Mouse (Mus musculus): ENCODE results near the gene Rassf8. TPM values are rescaled to one million over a fixed set of nuclear protein-coding genes. Genes with fewer than 3 reads are reported as not detected.

Rassf8 gene
- polyA plus RNA-seq, 1 experiment from 2014 or later = 9.1 TPM

DNA sequence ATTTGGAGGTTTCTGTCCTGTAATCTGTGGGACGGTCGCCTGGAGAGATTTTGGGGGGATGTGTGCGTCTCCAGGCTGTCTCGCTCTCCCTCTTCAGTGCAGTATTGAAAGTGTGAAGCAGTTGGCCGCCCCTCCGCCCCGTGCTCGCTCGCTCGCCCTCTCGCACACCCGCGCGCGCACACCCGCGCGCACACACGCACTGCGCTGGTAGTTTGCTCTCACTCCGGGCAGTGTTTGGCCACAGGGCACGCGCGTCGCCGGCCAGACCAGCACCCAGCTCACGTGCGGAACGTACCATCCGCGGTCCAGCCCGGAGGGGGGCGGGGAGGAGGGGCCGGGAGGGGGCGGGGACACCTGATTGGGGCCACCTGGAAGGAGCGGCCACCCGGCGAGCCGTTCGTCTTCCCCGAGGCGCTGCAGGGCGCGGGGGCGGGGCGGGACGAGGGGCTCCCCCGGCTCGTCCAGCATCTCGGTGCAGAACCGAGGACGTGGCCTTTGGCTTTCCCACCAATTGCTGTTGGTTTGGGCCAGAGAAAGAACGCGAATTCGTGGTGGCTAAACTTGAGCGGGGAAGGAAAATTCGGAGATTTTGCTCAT lies 118.8 kb downstream of the Rassf8 start, which contains the start of gene Bhlhe41:
TSS of gene Bhlhe41 (minus strand) at position 270 of the 597 bp plus-strand sequence.
- Histone ChIP-seq H3K27ac (no peak within 1 kb of the TSS), H3K9me3 (no peaks in the 10 kb centered on the region), H3K4me2 (replicated peaks) (peak within 1 kb of the TSS; percentile 97), H3K9ac (peak within 1 kb of the TSS; percentile 57), H3K4me1 (peaks cover 24% of the 10 kb centered on the region), H3K27me3 (peaks cover 37% of the 10 kb centered on the region), H3K4me3 (peak within 1 kb of the TSS; percentile 60), H3K36me3 (no peaks in the 10 kb centered on the region)
- WGBS = 1% methylated on average over 50 of the region's 57 CpGs
- ATAC-seq (ENCODE audit: insufficient number of reproducible peaks, insufficient read depth, low FRiP score, low TSS enrichment) = no peak; the same call in 1 of the 2 replicates

DNA sequence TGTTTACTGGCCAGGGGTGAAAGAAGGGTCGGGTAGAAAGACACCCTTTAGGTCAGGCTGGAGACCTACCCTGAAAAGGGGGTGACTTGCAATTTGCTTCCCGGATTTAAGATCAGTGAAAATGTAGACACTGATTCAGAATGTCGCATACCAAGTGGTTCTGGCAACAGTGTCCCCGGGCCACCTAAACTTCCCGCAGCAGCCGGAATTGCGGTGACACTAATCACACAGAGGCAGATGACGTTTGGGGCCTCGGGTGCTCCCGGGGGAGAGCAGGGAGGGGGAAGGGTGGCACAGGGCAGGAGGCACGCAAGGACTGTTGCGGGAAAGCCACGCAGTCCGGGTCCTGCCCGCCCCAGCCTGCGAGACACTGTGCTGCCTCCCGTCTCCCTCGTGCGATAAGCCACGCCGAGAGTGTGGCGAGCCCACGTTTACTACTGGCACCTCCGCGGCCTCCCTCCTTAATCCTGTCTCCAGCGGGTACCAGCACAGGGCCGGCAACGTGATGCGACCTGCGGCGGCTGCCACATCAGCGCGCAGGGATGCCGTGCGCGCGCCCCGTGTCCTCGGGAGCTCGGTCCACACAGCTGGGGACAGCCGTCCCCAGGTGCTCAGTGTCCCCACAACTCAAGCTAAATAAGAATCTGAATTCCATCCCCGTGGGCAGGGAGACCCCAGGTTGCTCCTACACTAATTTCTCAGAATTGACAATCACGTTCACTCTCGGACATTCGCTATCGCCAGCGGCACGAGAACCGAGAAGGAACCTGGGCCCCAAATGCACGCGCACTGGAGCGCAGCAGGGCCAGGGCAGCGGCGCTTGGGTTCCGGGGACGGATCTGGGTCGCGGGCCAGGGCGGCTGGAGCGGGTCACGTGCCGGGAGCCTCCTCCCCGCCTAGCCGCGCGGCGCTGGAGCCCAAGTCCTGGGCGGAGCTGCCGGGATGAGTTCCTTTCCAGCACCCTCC lies 119.6 kb downstream of the Rassf8 start:
- no peaks in the 10 kb centered on the region for H3K36me3 ChIP-seq
- WGBS = under 1% methylated on average over 68 of the region's 69 CpGs
- H3K4me3 ChIP-seq = peak overlapping the region; percentile 57
- peak; percentile 35; the same call in 1 of the 2 replicates for ATAC-seq (ENCODE audit: insufficient number of reproducible peaks, insufficient read depth, low FRiP score, low TSS enrichment)
- peaks cover 37% of the 10 kb centered on the region for H3K27me3 ChIP-seq
- H3K27ac ChIP-seq = no peak overlapping the region
- H3K9ac ChIP-seq = peak overlapping the region; percentile 41
- no peaks in the 10 kb centered on the region for H3K9me3 ChIP-seq
- H3K4me2 ChIP-seq (replicated peaks) = peak overlapping the region; percentile 97
- peaks cover 24% of the 10 kb centered on the region for H3K4me1 ChIP-seq

DNA sequence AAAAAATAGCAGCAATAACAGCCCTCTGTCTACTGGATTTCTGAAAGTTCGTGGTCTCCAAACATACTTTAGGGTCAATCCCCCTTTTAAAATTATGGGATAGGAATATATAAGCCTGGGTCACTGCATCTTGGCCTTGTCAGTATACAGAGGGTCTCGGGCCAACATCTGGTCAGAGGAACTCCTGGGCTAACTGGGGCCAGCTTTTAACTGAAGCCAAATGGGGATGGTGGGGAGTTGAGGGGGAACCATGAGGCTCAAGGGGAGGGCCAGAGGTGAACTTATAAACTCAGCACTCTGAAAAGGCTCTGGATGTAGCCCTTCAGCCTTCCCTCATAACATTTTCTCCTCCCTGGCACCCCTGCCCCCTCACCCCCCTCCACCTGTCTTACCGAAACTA lies 120.6 kb downstream of the Rassf8 start:
- Histone ChIP-seq H3K4me3 (no peak overlapping the region), H3K27ac (no peak overlapping the region), H3K27me3 (peaks cover 31% of the 10 kb centered on the region), H3K4me1 (peaks cover 24% of the 10 kb centered on the region), H3K4me2 (replicated peaks) (peak overlapping the region; percentile 97), H3K9ac (no peak overlapping the region), H3K36me3 (no peaks in the 10 kb centered on the region), H3K9me3 (no peaks in the 10 kb centered on the region)
- no peak for ATAC-seq (ENCODE audit: insufficient number of reproducible peaks, insufficient read depth, low FRiP score, low TSS enrichment)
- WGBS = 52% methylated on average over 3 of the region's 3 CpGs

Other genes with a start within 250 kb of the Rassf8 start
- gene Lmntd1, start 132.4 kb upstream of the Rassf8 start, polyA plus RNA-seq (2016; fragmentation: Nextera tagmentation; extraction: Ambion mirVana) = 0.19 and 0.29 TPM in 2 replicates
- not detected in 2 replicates for gene Tuba3b, start 131.0 kb upstream of the Rassf8 start, polyA plus RNA-seq (2016; fragmentation: Nextera tagmentation; extraction: Ambion mirVana)
- gene Bhlhe41, start 118.8 kb downstream of the Rassf8 start, polyA plus RNA-seq (2016; fragmentation: Nextera tagmentation; extraction: Ambion mirVana) = 1.9 and 2.6 TPM in 2 replicates
- 10.6 and 11.7 TPM in 2 replicates for gene Sspn, start 184.9 kb downstream of the Rassf8 start, polyA plus RNA-seq (2016; fragmentation: Nextera tagmentation; extraction: Ambion mirVana)